Mouse (Mus musculus): ENCODE data around the gene Lins1. TPM values are rescaled to one million over a fixed set of nuclear protein-coding genes. Genes with fewer than 3 reads are reported as not detected.

Gene Lins1
- polyA plus RNA-seq (2015; fragmentation: Nextera tagmentation; extraction: Ambion mirVana), result 20.2 and 20.4 TPM in 2 replicates

DNA sequence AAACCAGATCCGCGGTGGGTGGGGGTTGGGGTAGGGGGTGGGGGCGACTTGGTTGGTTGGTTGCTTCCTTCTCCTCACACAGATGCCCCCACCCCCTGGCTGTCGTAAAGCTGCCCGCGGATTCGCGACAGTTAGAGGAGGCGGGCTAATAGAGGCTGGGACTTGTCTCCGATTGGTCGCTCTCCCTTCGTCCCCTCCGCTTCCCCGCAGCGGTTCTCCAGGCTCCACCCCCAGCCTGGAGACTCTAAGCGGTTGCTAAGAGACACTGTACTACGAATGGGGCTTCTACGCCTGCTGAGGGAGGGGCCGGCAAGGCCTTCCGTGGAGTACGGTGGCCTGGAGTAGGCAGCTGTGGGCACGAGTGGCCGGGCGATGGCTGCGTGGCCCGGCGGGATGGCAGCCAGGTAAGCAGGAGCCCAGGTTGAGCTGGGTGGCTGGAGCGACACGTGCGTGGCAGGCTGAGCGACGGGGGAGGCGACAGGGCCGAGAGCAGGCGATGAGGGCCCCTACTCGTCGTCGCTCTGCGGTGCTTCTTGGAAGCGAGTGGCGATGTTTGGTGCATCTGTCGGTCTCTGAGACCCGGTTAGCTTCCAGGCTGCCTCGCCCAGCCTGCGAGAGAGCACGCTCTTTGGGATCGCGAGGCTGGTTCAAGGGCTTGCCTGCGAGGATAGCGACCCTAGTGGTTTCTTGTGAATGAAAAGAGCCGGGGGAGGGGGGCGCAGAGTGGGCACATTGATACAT lies at the start of gene Lins1:
Lins1 (plus strand) TSS at position 270 of the 741 bp plus-strand sequence.
- peak within 1 kb of the TSS; percentile 63 for H3K4me3 ChIP-seq (replicated peaks)
- H3K9ac ChIP-seq (replicated peaks), result peak within 1 kb of the TSS; percentile 80
- WGBS, result under 1% methylated on average over 52 of the region's 52 CpGs
- peak; percentile 99 for ATAC-seq
- H3K27ac ChIP-seq, result peak within 1 kb of the TSS; percentile 96
- H3K36me3 ChIP-seq, result 0 out of 2 replicates have a peak, but pooled peaks cover 3% of the 10 kb centered on the region
- H3K9me3 ChIP-seq, result no peaks in the 10 kb centered on the region
- H3K4me2 ChIP-seq (replicated peaks), result peak within 1 kb of the TSS; percentile 77
- peaks cover 25% of the 10 kb centered on the region for H3K4me1 ChIP-seq (replicated peaks)
- H3K27me3 ChIP-seq, result no peaks in the 10 kb centered on the region

GRCm38 (mm10) chr7:66645736-66646135 lies 44.0 kb upstream of the Lins1 start:
- Histone ChIP-seq H3K27me3 (no peaks in the 10 kb centered on the region), H3K9ac (replicated peaks) (no peak overlapping the region), H3K4me2 (replicated peaks) (no peak overlapping the region), H3K4me1 (replicated peaks) (peaks cover 4% of the 10 kb centered on the region), H3K4me3 (replicated peaks) (no peak overlapping the region), H3K36me3 (peaks cover 24% of the 10 kb centered on the region), H3K9me3 (no peaks in the 10 kb centered on the region), H3K27ac (no peak overlapping the region)
- no peak for ATAC-seq
- 98% methylated on average over 2 of the region's 2 CpGs for WGBS

- no peak for ATAC-seq
- Histone ChIP-seq H3K9me3 (no peaks in the 10 kb centered on the region), H3K4me1 (replicated peaks) (peaks cover 10% of the 10 kb centered on the region), H3K9ac (replicated peaks) (no peak overlapping the region), H3K36me3 (peaks cover 18% of the 10 kb centered on the region), H3K4me2 (replicated peaks) (no peak overlapping the region), H3K27ac (no peak overlapping the region), H3K4me3 (replicated peaks) (no peak overlapping the region), H3K27me3 (no peaks in the 10 kb centered on the region)
- WGBS, result 94% methylated on average over 2 of the region's 2 CpGs
These were observed 40.5 kb upstream of the Lins1 start for GRCm38 (mm10) chr7:66649181-66649580.

- Histone ChIP-seq H3K4me1 (replicated peaks) (peaks cover 10% of the 10 kb centered on the region), H3K9ac (replicated peaks) (no peak overlapping the region), H3K4me2 (replicated peaks) (no peak overlapping the region), H3K4me3 (replicated peaks) (no peak overlapping the region), H3K27me3 (no peaks in the 10 kb centered on the region), H3K27ac (no peak overlapping the region), H3K9me3 (no peaks in the 10 kb centered on the region), H3K36me3 (peaks cover 33% of the 10 kb centered on the region)
- 69% methylated on average over 5 of the region's 5 CpGs for WGBS
- ATAC-seq, result no peak
These were observed 38.8 kb upstream of the Lins1 start for GRCm38 (mm10) chr7:66650883-66651282.

DNA sequence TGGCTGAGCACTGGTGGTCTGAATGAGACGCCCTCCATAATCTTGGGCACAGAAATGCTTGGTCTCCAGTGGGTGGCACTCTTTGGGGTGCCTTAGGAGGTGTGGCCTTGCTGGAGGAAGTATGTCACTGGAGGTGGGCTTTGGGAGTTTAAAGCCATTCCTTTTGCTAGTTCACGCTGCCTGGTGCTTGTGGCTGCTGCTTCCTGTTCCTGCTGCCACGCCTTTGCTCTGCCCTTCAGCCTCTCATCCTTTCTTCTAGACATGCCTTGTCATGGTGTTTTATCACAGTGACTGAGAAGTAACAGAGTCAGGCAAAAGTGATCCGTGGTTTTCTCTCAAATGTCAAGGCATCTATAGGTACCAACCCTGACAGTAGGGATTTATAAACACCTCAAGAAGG lies 37.5 kb upstream of the Lins1 start:
- ATAC-seq, result no peak
- peaks cover 34% of the 10 kb centered on the region for H3K36me3 ChIP-seq
- H3K4me2 ChIP-seq (replicated peaks), result no peak overlapping the region
- no peak overlapping the region for H3K27ac ChIP-seq
- no peak overlapping the region for H3K9ac ChIP-seq (replicated peaks)
- no peaks in the 10 kb centered on the region for H3K9me3 ChIP-seq
- H3K4me3 ChIP-seq (replicated peaks), result no peak overlapping the region
- 94% methylated on average over 4 of the region's 4 CpGs for WGBS
- H3K27me3 ChIP-seq, result no peaks in the 10 kb centered on the region
- H3K4me1 ChIP-seq (replicated peaks), result peaks cover 10% of the 10 kb centered on the region

- no peaks in the 10 kb centered on the region for H3K27me3 ChIP-seq
- 88% methylated on average over 9 of the region's 9 CpGs for WGBS
- no peak overlapping the region for H3K9ac ChIP-seq (replicated peaks)
- H3K9me3 ChIP-seq, result no peaks in the 10 kb centered on the region
- no peak overlapping the region for H3K4me2 ChIP-seq (replicated peaks)
- no peak overlapping the region for H3K27ac ChIP-seq
- ATAC-seq, result no peak
- H3K36me3 ChIP-seq, result peaks cover 30% of the 10 kb centered on the region
- no peak overlapping the region for H3K4me3 ChIP-seq (replicated peaks)
- peaks cover 10% of the 10 kb centered on the region for H3K4me1 ChIP-seq (replicated peaks)
These were observed 36.1 kb upstream of the Lins1 start for GRCm38 (mm10) chr7:66653596-66653995.

- H3K9me3 ChIP-seq, result no peaks in the 10 kb centered on the region
- H3K9ac ChIP-seq (replicated peaks), result no peak overlapping the region
- peaks cover 9% of the 10 kb centered on the region for H3K4me1 ChIP-seq (replicated peaks)
- no peaks in the 10 kb centered on the region for H3K27me3 ChIP-seq
- H3K36me3 ChIP-seq, result peaks cover 41% of the 10 kb centered on the region
- no peak overlapping the region for H3K27ac ChIP-seq
- H3K4me2 ChIP-seq (replicated peaks), result no peak overlapping the region
- ATAC-seq, result no peak
- no peak overlapping the region for H3K4me3 ChIP-seq (replicated peaks)
- 87% methylated on average over 9 of the region's 9 CpGs for WGBS
These were observed 34.2 kb upstream of the Lins1 start for GRCm38 (mm10) chr7:66655471-66655870.

DNA sequence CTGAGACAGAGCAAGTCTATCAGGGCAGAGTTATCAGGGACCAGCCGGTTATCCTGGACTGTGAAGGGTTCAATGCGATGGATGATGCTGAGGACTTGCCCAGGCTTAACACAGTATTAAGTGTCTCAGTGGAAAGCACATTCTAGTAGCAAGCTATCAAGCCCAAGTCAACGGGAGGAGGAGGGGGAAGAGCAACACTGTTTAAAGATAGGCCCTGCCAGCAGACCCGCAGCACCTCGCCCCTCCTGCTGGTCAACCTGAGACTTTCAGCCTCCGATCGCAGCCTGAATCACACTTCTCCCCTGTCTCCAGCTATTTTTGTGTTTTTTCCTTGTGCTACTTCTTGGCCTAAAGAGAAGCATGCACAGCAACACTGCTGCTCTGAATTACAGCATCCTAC lies 29.4 kb upstream of the Lins1 start:
- no peak; the same call in 1 of the 2 replicates for ATAC-seq
- Histone ChIP-seq H3K27me3 (no peaks in the 10 kb centered on the region), H3K36me3 (peaks cover 30% of the 10 kb centered on the region), H3K4me1 (replicated peaks) (no peaks in the 10 kb centered on the region), H3K27ac (no peak overlapping the region), H3K4me2 (replicated peaks) (no peak overlapping the region), H3K9ac (replicated peaks) (no peak overlapping the region; the same call in 1 of the 2 replicates), H3K4me3 (replicated peaks) (no peak overlapping the region), H3K9me3 (no peaks in the 10 kb centered on the region)
- 87% methylated on average over 7 of the region's 7 CpGs for WGBS

DNA sequence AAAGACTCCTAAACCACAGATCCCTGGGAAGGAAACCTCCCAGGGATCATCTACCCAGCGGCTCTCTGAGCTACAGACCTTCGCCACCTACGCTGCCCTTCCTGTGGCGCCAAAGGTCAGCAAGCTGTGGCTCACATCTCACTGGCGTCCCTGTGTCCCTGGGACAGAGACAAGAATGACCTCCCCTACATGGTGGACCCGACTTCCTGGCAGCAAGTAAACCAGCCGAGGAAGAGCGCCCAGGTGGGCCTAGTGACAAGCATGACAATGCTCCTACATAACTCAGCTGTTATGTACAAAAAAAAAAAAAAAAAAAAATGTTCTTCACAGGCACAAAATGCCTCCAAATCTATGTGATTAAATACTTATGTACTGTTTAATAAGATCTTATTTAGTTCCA lies 28.7 kb upstream of the Lins1 start:
- peaks cover 23% of the 10 kb centered on the region for H3K36me3 ChIP-seq
- no peak overlapping the region for H3K4me3 ChIP-seq (replicated peaks)
- H3K4me2 ChIP-seq (replicated peaks), result no peak overlapping the region
- no peaks in the 10 kb centered on the region for H3K4me1 ChIP-seq (replicated peaks)
- no peaks in the 10 kb centered on the region for H3K9me3 ChIP-seq
- WGBS, result 87% methylated on average over 8 of the region's 8 CpGs
- no peak overlapping the region for H3K9ac ChIP-seq (replicated peaks)
- no peak overlapping the region for H3K27ac ChIP-seq
- ATAC-seq, result 0 out of 2 replicates have a peak, but pooled peaks have one; percentile 24
- H3K27me3 ChIP-seq, result no peaks in the 10 kb centered on the region

GRCm38 (mm10) chr7:66661572-66661971 lies 28.1 kb upstream of the Lins1 start:
- no peak for ATAC-seq
- Histone ChIP-seq H3K4me2 (replicated peaks) (peak overlapping the region; percentile 34; the same call in 1 of the 2 replicates), H3K4me1 (replicated peaks) (no peaks in the 10 kb centered on the region), H3K36me3 (peaks cover 26% of the 10 kb centered on the region), H3K9me3 (no peaks in the 10 kb centered on the region), H3K4me3 (replicated peaks) (no peak overlapping the region), H3K27ac (no peak overlapping the region), H3K27me3 (no peaks in the 10 kb centered on the region), H3K9ac (replicated peaks) (no peak overlapping the region)
- 21% methylated on average over 8 of the region's 8 CpGs for WGBS

GRCm38 (mm10) chr7:66663548-66663947 lies 26.1 kb upstream of the Lins1 start:
- no peak for ATAC-seq
- Histone ChIP-seq H3K27ac (no peak overlapping the region), H3K27me3 (no peaks in the 10 kb centered on the region), H3K4me2 (replicated peaks) (no peak overlapping the region), H3K36me3 (peaks cover 27% of the 10 kb centered on the region), H3K9me3 (no peaks in the 10 kb centered on the region), H3K4me3 (replicated peaks) (no peak overlapping the region), H3K4me1 (replicated peaks) (no peaks in the 10 kb centered on the region), H3K9ac (replicated peaks) (no peak overlapping the region)
- whole genome bisulfite sequencing, result 94% methylated on average over 3 of the region's 3 CpGs

DNA sequence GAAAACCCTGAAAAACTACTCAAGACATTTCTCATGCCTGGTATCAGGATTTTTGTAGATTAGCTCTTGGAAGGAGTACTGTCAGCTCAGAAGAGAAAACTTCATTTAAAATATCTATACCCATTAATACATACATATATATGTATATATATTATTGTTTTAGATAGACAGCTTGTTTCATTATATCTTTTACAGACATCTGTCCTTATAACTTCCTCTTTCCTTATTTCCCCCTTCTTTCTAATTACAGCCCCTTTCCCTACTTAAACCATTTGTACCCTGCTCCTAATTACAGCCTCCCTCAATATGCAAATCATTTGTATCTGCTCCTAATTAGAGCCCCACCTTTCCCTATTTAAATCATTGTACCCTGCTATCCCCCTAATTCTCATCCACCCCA lies 22.6 kb upstream of the Lins1 start:
- no peak for ATAC-seq
- Histone ChIP-seq H3K4me3 (replicated peaks) (no peak overlapping the region), H3K4me1 (replicated peaks) (no peaks in the 10 kb centered on the region), H3K27me3 (no peaks in the 10 kb centered on the region), H3K9ac (replicated peaks) (no peak overlapping the region), H3K4me2 (replicated peaks) (no peak overlapping the region), H3K9me3 (peaks cover 2% of the 10 kb centered on the region; the same call in 1 of the 2 replicates), H3K36me3 (peaks cover 42% of the 10 kb centered on the region), H3K27ac (no peak overlapping the region)

- 92% methylated on average over 2 of the region's 2 CpGs for WGBS
- no peaks in the 10 kb centered on the region for H3K4me1 ChIP-seq (replicated peaks)
- no peak overlapping the region for H3K27ac ChIP-seq
- H3K9me3 ChIP-seq, result no peaks in the 10 kb centered on the region
- H3K4me3 ChIP-seq (replicated peaks), result no peak overlapping the region
- H3K4me2 ChIP-seq (replicated peaks), result no peak overlapping the region
- H3K36me3 ChIP-seq, result peaks cover 92% of the 10 kb centered on the region
- H3K9ac ChIP-seq (replicated peaks), result no peak overlapping the region
- no peak for ATAC-seq
- H3K27me3 ChIP-seq, result no peaks in the 10 kb centered on the region
These were observed 13.9 kb upstream of the Lins1 start for GRCm38 (mm10) chr7:66675800-66676199.

All from midbrain, embryonic 13.5 days (tissue).